Mouse (Mus musculus) cortical plate, adult 2 months (tissue): ENCODE measurements around the gene Rbm20.

Experiments used
- CTCF ChIP-seq: fragments of 200-500 bp; IDR thresholded peaks from 2 replicates; pipeline ENCODE4 v1.5.1; 2011; ENCODE audit warnings: mild to moderate bottlenecking, control low read depth, low read length; ENCODE audit not compliant: insufficient read depth; ENCODE audit errors: extremely low read depth
- POLR2A ChIP-seq: fragments of 200-500 bp; IDR thresholded peaks from 2 replicates; pipeline ENCODE4 v1.6.1; 2011; ENCODE audit warnings: mild to moderate bottlenecking, low read length, control low read depth; ENCODE audit not compliant: insufficient read depth; ENCODE audit errors: extremely low read depth

- TF ChIP-seq CTCF (0 out of 2 replicates have a peak, but pooled peaks have one; percentile 25), POLR2A (no peak)
Observed at GRCm38 (mm10) chr19:53734845-53735244, 57.7 kb downstream of the Rbm20 start.
